Mouse (Mus musculus): ENCODE measurements around the gene Mfap3l. TPM values are rescaled to one million over a fixed set of nuclear protein-coding genes. Genes with fewer than 3 reads are reported as not detected.
A peak's percentile ranks its signal among the peaks of the same experiment; 100 is the strongest.

Mfap3l gene
- polyA plus RNA-seq, 1 experiment from 2014 or later, result 2.1 TPM

GRCm38 (mm10) chr8:60624722-60625121, 7.9 kb upstream of the Mfap3l start:
- ATAC-seq (ENCODE audit: low FRiP score) (no peak), DNase-seq (ENCODE audit: low spot score, missing footprints) (no peak)
- WGBS, result 91% methylated on average over 7 of the region's 7 CpGs
- no peaks in the 10 kb centered on the region for H3K9me3 ChIP-seq (ENCODE audit: control insufficient read depth, low read length)
- no peak overlapping the region for H3K27ac ChIP-seq (ENCODE audit: low read depth, low read length)
- H3K4me1 ChIP-seq (ENCODE audit: control insufficient read depth, insufficient read depth, low read length), result no peaks in the 10 kb centered on the region
- H3K36me3 ChIP-seq (ENCODE audit: control insufficient read depth, insufficient read depth, low read length), result no peaks in the 10 kb centered on the region
- H3K27me3 ChIP-seq (ENCODE audit: control insufficient read depth, insufficient read depth, low read length), result no peaks in the 10 kb centered on the region; the same call in 1 of the 2 replicates
- no peak overlapping the region for H3K4me3 ChIP-seq (ENCODE audit: low read depth, low read length)
- no peak overlapping the region for H3K9ac ChIP-seq (ENCODE audit: low read length)
- no peak overlapping the region for H3K4me2 ChIP-seq

GRCm38 (mm10) chr8:60627937-60628336, 4.7 kb upstream of the Mfap3l start:
- H3K27me3 ChIP-seq (ENCODE audit: control insufficient read depth, insufficient read depth, low read length), result peaks cover 12% of the 10 kb centered on the region
- H3K9ac ChIP-seq (ENCODE audit: low read length), result no peak overlapping the region
- H3K4me2 ChIP-seq, result no peak overlapping the region
- no peaks in the 10 kb centered on the region for H3K36me3 ChIP-seq (ENCODE audit: control insufficient read depth, insufficient read depth, low read length)
- no peaks in the 10 kb centered on the region for H3K9me3 ChIP-seq (ENCODE audit: control insufficient read depth, low read length)
- WGBS, result 81% methylated on average over 3 of the region's 3 CpGs
- H3K27ac ChIP-seq (ENCODE audit: low read depth, low read length), result no peak overlapping the region
- ATAC-seq (ENCODE audit: low FRiP score) (no peak), DNase-seq (ENCODE audit: low spot score, missing footprints) (no peak)
- no peak overlapping the region for H3K4me3 ChIP-seq (ENCODE audit: low read depth, low read length)
- H3K4me1 ChIP-seq (ENCODE audit: control insufficient read depth, insufficient read depth, low read length), result peaks cover 7% of the 10 kb centered on the region; the same call in 1 of the 2 replicates

- WGBS, result 70% methylated on average over 4 of the region's 4 CpGs
- H3K4me1 ChIP-seq (ENCODE audit: control insufficient read depth, insufficient read depth, low read length), result peaks cover 12% of the 10 kb centered on the region; the same call in 1 of the 2 replicates
- H3K4me3 ChIP-seq (ENCODE audit: low read depth, low read length), result no peak overlapping the region
- DNase-seq (ENCODE audit: low spot score, missing footprints), result no peak
- H3K27ac ChIP-seq (ENCODE audit: low read depth, low read length), result no peak overlapping the region
- no peaks in the 10 kb centered on the region for H3K9me3 ChIP-seq (ENCODE audit: control insufficient read depth, low read length)
- H3K4me2 ChIP-seq, result no peak overlapping the region
- H3K9ac ChIP-seq (ENCODE audit: low read length), result no peak overlapping the region
- no peaks in the 10 kb centered on the region for H3K36me3 ChIP-seq (ENCODE audit: control insufficient read depth, insufficient read depth, low read length)
- H3K27me3 ChIP-seq (ENCODE audit: control insufficient read depth, insufficient read depth, low read length), result peaks cover 12% of the 10 kb centered on the region
- ATAC-seq (ENCODE audit: low FRiP score), result no peak
Measured at GRCm38 (mm10) chr8:60629059-60629458, 3.6 kb upstream of the Mfap3l start.

- WGBS, result 2% methylated on average over 13 of the region's 13 CpGs
- peak overlapping the region; percentile 97 for H3K4me2 ChIP-seq
Measured at GRCm38 (mm10) chr8:60631504-60631934, 1.1 kb upstream of the Mfap3l start.

GRCm38 (mm10) chr8:60632933-60633655, 467 bp downstream of the Mfap3l start:
- ATAC-seq (ENCODE audit: low FRiP score) (peak; percentile 91), DNase-seq (ENCODE audit: low spot score, missing footprints) (peak; percentile 95)
- Histone ChIP-seq H3K36me3 (ENCODE audit: control insufficient read depth, insufficient read depth, low read length) (no peaks in the 10 kb centered on the region), H3K9me3 (ENCODE audit: control insufficient read depth, low read length) (no peaks in the 10 kb centered on the region), H3K4me1 (ENCODE audit: control insufficient read depth, insufficient read depth, low read length) (peaks cover 12% of the 10 kb centered on the region; the same call in 1 of the 2 replicates), H3K4me3 (ENCODE audit: low read depth, low read length) (peak overlapping the region; percentile 54), H3K9ac (ENCODE audit: low read length) (peak overlapping the region; percentile 67), H3K4me2 (peak overlapping the region; percentile 97), H3K27me3 (ENCODE audit: control insufficient read depth, insufficient read depth, low read length) (peaks cover 12% of the 10 kb centered on the region), H3K27ac (ENCODE audit: low read depth, low read length) (no peak overlapping the region; the same call in 1 of the 2 replicates)
- under 1% methylated on average over 54 of the region's 56 CpGs for WGBS

More at GRCm38 (mm10) chr8:60631504-60631934, 1.1 kb upstream of the Mfap3l start:
- no peaks in the 10 kb centered on the region for H3K36me3 ChIP-seq (ENCODE audit: control insufficient read depth, insufficient read depth, low read length)
- ATAC-seq (ENCODE audit: low FRiP score) (peak; percentile 17), DNase-seq (ENCODE audit: low spot score, missing footprints) (peak; percentile 97)
- H3K4me1 ChIP-seq (ENCODE audit: control insufficient read depth, insufficient read depth, low read length), result peaks cover 12% of the 10 kb centered on the region; the same call in 1 of the 2 replicates
- no peak overlapping the region for H3K27ac ChIP-seq (ENCODE audit: low read depth, low read length)
- no peaks in the 10 kb centered on the region for H3K9me3 ChIP-seq (ENCODE audit: control insufficient read depth, low read length)
- H3K4me3 ChIP-seq (ENCODE audit: low read depth, low read length), result peak overlapping the region; percentile 20
- peaks cover 12% of the 10 kb centered on the region for H3K27me3 ChIP-seq (ENCODE audit: control insufficient read depth, insufficient read depth, low read length)
- H3K9ac ChIP-seq (ENCODE audit: low read length), result no peak overlapping the region

- H3K27me3 ChIP-seq (ENCODE audit: control insufficient read depth, insufficient read depth, low read length), result peaks cover 12% of the 10 kb centered on the region
- H3K27ac ChIP-seq (ENCODE audit: low read depth, low read length), result no peak overlapping the region
- H3K4me1 ChIP-seq (ENCODE audit: control insufficient read depth, insufficient read depth, low read length), result peaks cover 12% of the 10 kb centered on the region; the same call in 1 of the 2 replicates
- 83% methylated on average over 2 of the region's 2 CpGs for WGBS
- H3K4me3 ChIP-seq (ENCODE audit: low read depth, low read length), result no peak overlapping the region
- no peaks in the 10 kb centered on the region for H3K36me3 ChIP-seq (ENCODE audit: control insufficient read depth, insufficient read depth, low read length)
- no peaks in the 10 kb centered on the region for H3K9me3 ChIP-seq (ENCODE audit: control insufficient read depth, low read length)
- no peak for DNase-seq (ENCODE audit: low spot score, missing footprints)
- H3K9ac ChIP-seq (ENCODE audit: low read length), result no peak overlapping the region
- ATAC-seq (ENCODE audit: low FRiP score), result no peak
- H3K4me2 ChIP-seq, result no peak overlapping the region
Measured at GRCm38 (mm10) chr8:60634921-60635320, 2.3 kb downstream of the Mfap3l start.

GRCm38 (mm10) chr8:60635846-60636245, 3.2 kb downstream of the Mfap3l start:
- H3K4me3 ChIP-seq (ENCODE audit: low read depth, low read length), result no peak overlapping the region
- no peak overlapping the region for H3K4me2 ChIP-seq
- H3K36me3 ChIP-seq (ENCODE audit: control insufficient read depth, insufficient read depth, low read length), result no peaks in the 10 kb centered on the region
- H3K4me1 ChIP-seq (ENCODE audit: control insufficient read depth, insufficient read depth, low read length), result peaks cover 12% of the 10 kb centered on the region; the same call in 1 of the 2 replicates
- H3K27me3 ChIP-seq (ENCODE audit: control insufficient read depth, insufficient read depth, low read length), result peaks cover 5% of the 10 kb centered on the region; the same call in 1 of the 2 replicates
- H3K9ac ChIP-seq (ENCODE audit: low read length), result no peak overlapping the region
- H3K9me3 ChIP-seq (ENCODE audit: control insufficient read depth, low read length), result no peaks in the 10 kb centered on the region
- no peak for DNase-seq (ENCODE audit: low spot score, missing footprints)
- no peak for ATAC-seq (ENCODE audit: low FRiP score)
- H3K27ac ChIP-seq (ENCODE audit: low read depth, low read length), result no peak overlapping the region

- Histone ChIP-seq H3K4me1 (ENCODE audit: control insufficient read depth, insufficient read depth, low read length) (no peaks in the 10 kb centered on the region), H3K27me3 (ENCODE audit: control insufficient read depth, insufficient read depth, low read length) (no peaks in the 10 kb centered on the region), H3K9me3 (ENCODE audit: control insufficient read depth, low read length) (no peaks in the 10 kb centered on the region), H3K36me3 (ENCODE audit: control insufficient read depth, insufficient read depth, low read length) (no peaks in the 10 kb centered on the region), H3K9ac (ENCODE audit: low read length) (no peak overlapping the region), H3K27ac (ENCODE audit: low read depth, low read length) (no peak overlapping the region), H3K4me3 (ENCODE audit: low read depth, low read length) (no peak overlapping the region), H3K4me2 (no peak overlapping the region)
- WGBS, result 93% methylated on average over 17 of the region's 17 CpGs
- DNase-seq (ENCODE audit: low spot score, missing footprints) (no peak), ATAC-seq (ENCODE audit: low FRiP score) (no peak)
Measured at GRCm38 (mm10) chr8:60640046-60640445, 7.4 kb downstream of the Mfap3l start.

GRCm38 (mm10) chr8:60643416-60644020, 10.9 kb downstream of the Mfap3l start:
- Histone ChIP-seq H3K27ac (ENCODE audit: low read depth, low read length) (no peak overlapping the region), H3K27me3 (ENCODE audit: control insufficient read depth, insufficient read depth, low read length) (no peaks in the 10 kb centered on the region), H3K4me3 (ENCODE audit: low read depth, low read length) (no peak overlapping the region), H3K4me1 (ENCODE audit: control insufficient read depth, insufficient read depth, low read length) (no peaks in the 10 kb centered on the region), H3K9me3 (ENCODE audit: control insufficient read depth, low read length) (no peaks in the 10 kb centered on the region), H3K9ac (ENCODE audit: low read length) (no peak overlapping the region), H3K36me3 (ENCODE audit: control insufficient read depth, insufficient read depth, low read length) (no peaks in the 10 kb centered on the region), H3K4me2 (no peak overlapping the region)
- no peak for DNase-seq (ENCODE audit: low spot score, missing footprints)
- ATAC-seq (ENCODE audit: low FRiP score), result no peak
- 88% methylated on average over 6 of the region's 6 CpGs for WGBS
